Mouse (Mus musculus): Measurements from ENCODE around the gene Ceacam1.
A peak's percentile ranks its signal among the peaks of the same experiment; 100 is the strongest.
"Not testable (repeated sequence)": the region's sequence is repeated elsewhere in the genome, so short reads cannot be mapped to it uniquely, and the experiment has no call there.

Gene Ceacam1

DNA sequence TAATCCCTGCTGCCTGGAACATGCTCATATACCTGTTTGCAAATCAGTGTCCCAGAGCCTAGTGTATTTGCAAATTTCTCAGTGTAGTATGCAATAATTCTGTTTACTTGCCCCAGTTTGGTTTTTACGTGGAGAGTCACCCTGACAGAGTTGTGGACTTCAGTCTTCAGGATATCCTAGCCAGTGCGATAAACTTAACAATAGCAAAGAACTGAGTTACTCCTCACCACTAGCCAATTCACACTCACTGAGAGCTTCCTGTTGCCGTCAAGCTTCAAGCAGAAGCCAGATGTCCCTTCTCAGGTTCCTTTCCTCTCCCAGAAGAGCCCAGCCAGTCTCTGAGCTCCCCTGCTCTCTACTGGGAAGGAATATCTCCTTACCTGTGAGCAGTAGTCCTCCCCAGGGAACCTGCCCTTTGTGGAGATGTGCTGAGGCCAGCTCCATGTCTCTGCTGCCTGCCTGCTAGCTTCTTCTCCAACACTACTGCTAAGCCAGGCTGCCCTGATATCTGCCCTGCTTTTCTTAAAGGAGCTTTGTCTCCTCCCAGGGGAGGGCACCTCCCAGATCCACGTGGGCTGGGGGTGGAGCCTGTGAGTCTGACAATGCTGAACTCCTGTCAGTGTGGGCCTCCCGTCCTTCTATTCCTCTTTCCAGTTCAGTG lies at the start of gene Ceacam1:
TSS of gene Ceacam1 (minus strand) at position 513 of the 661 bp plus-strand sequence.
- DNase-seq (ENCODE audit: low read depth, low spot score) = not testable (repeated sequence)

DNA sequence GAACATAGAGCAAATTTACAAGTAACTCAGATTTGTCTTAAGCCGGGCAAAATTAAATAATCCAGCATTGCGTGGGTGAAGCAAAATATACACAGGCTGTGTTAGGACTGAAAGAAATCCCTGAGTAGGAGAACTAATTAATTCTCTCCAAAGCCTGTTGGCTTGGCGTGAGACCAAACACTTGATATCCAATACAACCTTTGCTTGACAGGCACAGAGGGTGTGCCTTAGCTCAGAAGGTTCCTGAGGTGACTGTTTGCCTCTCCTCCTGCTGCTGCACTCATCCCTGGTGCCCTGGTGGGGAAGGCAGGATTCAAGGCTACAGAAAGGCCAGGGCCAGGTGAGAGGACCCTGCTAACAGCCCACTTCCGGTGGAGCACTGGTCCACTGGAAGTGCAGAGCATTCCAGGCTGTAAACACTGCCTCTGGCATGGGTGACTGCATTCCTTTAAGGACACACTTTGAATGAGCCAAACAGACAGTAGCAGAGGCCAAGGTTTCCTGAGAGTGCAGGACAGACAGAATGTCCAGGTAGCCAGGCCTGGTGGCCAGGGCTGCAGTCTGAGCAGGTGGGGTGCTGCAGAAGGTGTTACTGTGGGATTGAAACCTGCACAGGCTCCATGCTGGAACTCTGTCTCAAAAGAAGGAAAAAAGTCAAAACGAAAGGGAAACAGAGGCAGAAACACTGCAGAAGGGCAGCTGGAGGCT lies 38.8 kb upstream of the Ceacam1 start:
- DNase-seq (ENCODE audit: low read depth, low spot score) = not testable (repeated sequence)

DNA sequence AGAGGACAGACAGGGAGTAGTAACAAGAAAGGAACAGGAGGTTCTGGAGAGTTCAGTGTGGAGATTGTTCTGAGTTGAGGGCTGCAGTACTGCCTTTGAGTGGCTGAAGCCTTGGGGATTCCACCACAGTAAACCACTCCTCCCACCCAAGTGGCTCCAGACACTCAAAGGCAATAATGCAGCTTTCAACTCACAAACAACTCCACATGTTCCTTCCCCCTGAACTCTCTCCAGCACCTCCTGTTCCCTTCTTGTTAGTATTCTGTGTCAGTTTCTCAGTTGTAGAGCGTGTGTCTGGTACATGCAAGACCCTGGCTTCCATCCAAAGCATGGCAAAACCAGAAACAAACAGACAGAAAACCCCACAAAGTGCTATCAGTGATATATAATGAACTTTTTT lies 38.3 kb upstream of the Ceacam1 start:
- DNase-seq (ENCODE audit: low read depth, low spot score) = not testable (repeated sequence)

DNA sequence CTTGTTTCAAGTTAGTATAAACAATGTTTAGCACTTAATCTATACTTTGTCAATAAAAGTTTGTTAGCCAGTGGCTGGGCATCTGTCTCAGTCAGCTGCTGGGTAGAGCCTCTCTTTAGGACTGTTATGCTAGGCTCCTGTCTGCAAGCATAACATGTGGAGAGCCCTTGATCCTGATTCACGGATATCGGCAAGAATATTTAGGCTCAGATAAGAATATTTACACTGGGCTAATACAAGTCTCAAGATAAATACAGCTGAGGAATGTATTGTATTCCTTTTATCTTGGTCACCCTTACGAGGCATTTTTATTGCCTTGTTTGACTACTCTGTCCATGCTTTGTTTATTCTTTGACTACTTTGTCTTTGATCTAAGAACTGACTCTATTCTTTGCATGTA lies 32.5 kb upstream of the Ceacam1 start:
- DNase-seq (ENCODE audit: low read depth, low spot score) = no peak

DNA sequence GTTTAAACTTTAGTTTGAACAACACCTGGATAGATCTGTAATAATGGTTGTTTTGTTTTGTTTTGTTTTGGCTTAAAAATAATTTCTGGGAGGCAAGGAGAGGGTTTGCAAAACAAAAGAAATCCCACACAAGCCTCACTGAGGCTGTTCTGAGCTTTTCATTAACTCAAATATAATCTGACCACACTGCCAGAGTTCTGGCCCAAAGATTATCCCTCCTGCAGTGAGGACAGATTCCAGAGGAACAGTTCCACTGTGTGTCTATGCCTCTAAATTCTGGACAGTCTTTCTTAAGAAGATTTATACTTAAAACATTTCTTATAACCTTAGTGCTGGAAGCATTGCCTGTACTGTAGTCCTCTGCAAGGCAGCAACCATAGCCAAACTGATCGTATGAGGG lies 17.2 kb upstream of the Ceacam1 start:
- DNase-seq (ENCODE audit: low read depth, low spot score) = no peak

DNA sequence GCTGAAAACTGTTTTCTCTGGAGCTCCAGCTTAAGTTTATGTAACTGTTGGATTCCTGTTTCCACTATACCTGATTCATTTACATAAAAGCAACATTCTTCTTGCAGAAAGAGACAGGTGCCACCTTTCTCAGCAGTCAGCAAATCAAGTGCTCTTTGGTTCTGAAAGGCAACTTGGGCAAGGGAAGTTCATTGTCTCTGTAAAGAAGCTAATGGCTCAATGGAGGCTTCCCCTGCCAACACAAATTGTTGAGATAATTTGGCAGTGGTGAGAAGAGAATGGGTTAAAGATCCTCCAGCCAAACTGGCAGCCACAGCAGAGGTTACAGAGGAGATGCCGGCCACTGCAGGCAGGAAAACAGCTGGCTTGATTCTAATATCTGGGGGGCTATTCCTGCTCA lies 13.3 kb upstream of the Ceacam1 start:
- not testable (repeated sequence) for DNase-seq (ENCODE audit: low read depth, low spot score)

DNA sequence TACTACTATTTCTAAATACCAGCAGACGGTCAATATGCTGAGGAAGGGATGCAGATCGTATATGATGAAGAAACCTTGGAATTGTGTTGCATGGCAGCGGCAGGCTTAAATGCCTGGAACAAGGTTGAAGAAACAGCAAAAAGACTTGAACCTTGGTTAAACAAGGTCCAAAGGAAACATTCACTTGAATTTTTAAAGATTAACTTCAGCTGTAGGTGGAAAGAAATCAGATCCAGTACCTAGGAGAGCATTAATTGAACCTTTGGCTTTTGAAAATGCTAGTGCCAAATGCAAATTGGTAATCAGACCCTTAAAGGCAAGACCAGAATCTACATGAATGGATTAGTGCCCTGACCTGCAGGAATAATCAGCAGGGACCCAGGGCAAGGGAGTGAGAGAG lies 12.0 kb upstream of the Ceacam1 start:
- DNase-seq (ENCODE audit: low read depth, low spot score) = not testable (repeated sequence)

DNA sequence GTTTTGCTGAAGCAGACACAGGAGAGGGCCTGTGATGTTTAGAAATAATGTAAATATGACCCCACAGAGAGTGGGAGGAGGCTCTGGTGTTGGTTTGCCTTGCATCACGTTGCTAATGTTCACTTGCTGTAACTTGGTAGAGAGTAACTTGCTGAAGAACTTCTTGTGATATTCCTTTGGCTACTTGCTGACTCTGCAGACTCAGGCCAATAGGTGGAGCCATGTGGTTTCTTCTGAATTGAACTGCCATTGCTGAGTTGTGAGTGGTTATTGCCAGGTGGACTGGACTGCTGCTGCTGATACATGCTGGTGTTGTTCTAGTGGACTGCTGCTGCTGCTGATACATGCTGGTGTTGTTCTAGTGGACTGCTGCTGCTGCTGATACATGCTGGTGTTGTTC lies 8.8 kb upstream of the Ceacam1 start:
- no peak for DNase-seq (ENCODE audit: low read depth, low spot score)

DNA sequence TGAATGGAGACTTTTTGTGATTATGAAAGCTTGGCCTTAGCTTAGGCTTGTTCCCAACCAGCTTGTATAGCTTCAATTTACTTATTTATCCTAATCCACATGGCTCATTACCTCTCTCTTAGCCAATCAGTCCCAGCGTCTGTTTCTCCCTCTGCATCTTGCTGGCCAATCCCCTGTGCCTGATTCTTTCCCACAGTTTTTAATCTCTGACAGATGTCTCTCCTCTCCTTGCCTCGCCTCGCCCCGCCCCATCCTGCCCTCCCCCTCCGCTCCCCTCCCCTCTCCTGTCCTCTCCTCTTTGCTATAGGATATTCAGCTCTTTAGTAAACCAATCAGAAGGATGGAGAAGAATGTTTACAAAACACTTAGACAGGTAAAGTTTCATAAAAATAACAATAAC lies 7.7 kb upstream of the Ceacam1 start:
- DNase-seq (ENCODE audit: low read depth, low spot score) = no peak

DNA sequence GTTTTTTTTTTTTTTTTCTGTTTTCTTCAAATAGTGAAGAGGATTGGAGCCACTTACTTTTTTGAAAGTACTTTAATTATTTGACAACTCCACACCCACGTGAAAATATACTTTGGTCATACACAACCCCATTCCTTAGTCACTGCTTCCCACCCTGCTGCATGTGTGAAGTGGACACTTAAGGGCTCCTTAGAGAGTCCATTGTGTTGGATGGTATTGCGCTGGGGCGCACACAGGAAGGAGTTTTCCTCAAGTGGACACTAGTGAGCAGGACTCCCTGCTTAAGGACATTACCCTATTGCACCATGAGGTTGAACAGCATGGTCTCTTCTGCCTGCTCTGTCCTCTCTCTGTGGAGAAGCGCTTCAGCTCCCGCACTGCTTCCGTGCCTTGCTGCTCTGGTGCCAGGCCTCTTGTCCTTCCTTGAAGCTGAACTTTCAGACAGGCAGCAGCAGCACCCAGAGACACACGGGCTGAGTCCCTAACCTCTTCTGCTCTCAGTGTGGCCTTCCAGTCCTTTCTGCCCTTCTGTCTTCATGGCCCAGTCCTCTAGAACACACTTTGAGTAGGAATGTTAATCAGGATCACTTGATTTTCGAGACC lies 5.8 kb upstream of the Ceacam1 start:
- DNase-seq (ENCODE audit: low read depth, low spot score) = no peak

DNA sequence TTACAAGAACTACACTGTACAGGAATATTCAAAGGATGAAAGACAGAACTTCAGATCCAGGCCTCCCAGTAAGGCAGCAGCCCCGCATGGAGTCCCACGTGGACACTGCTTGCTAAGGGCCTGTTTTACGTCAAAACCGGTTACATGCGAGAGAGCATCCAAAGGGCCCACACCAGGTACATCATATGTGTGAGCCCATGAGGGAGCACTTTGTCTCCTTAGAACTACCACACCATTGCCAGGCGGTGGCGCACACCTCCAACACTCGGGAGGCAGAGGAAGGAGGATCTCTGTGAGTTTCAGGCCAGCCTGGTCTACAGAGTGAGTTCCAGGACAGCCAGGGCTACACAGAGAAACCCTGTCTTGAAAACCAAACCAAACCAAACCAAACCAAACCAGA lies 3.4 kb upstream of the Ceacam1 start:
- not testable (repeated sequence) for DNase-seq (ENCODE audit: low read depth, low spot score)

DNA sequence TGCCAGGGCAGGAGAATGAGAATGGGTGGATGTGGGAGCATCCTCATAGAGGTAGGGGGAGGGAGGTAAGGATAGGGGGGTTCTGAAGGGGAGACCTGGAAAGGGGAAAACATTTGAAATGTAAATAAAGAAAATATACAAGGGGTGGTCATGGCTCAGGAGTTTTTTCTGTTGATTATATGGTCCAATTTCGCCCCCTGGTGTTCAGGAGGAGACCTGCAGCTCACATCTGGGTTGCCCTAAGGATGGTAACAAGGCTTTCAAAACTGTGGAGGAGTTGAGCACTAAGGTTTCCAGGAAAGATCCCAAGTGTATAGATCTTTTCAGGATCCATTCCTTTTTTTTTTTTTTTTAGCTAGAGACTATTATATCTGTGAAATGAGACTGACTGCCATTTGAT lies 2.0 kb upstream of the Ceacam1 start:
- peak; percentile 26 for DNase-seq (ENCODE audit: low read depth, low spot score)

DNA sequence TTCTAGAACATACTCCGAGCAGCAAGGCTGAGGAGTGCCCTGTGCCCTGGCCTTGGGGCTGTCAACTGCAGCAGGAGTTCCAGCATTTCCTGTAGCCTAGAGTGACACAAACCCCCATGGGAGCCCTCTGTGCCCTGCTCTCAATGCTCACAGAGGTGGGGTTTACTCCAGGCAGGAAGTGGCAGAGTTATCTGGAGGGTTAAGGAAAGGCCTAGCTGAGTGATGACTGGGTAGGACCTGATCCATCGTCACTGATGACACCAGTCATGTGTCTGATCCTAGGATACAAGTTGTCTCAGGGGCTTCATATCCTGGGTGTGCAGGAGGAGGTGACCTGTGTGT lies 320 bp upstream of the Ceacam1 start:
- not testable (repeated sequence) for DNase-seq (ENCODE audit: low read depth, low spot score)

DNA sequence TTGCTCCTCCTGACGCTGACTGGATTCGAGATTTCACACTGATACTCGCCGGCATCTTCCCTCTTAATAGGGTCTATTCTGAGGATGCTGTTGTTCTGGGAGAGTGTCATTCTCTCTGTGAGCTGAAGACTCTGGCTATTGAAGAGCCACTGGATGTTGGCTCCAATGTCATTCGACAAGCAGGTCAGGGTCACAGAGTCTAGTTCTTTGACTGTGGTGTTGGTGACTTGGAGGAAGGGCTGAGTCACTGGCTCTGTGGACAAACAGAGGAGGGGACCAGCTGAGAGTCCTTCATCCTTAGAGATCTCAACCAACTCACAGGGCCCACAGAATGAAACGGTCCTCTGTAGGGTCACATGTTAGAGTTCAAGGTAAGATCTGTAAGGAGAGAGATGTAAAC lies 5.6 kb downstream of the Ceacam1 start:
- not testable (repeated sequence) for DNase-seq (ENCODE audit: low read depth, low spot score)

DNA sequence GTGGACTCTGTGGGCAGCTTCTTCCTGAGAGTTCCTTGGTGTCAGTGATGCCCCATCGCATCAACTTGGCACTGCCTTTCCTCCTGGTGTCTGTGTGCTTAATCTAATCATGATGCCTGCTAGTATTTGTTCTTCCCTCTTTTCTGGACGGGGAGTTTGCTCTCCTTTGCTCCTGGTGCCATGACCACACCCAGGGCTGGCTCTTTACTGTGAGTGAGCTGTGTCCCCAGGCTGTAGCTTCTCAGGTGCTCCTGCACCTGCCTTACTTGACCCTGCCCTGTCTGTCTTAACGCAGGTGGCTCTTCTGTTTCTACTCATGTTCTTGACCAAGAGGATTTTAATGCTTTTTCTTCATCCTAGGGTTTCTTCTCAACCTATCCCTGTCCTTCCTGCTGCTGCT lies 11.8 kb downstream of the Ceacam1 start:
- not testable (repeated sequence) for DNase-seq (ENCODE audit: low read depth, low spot score)

DNA sequence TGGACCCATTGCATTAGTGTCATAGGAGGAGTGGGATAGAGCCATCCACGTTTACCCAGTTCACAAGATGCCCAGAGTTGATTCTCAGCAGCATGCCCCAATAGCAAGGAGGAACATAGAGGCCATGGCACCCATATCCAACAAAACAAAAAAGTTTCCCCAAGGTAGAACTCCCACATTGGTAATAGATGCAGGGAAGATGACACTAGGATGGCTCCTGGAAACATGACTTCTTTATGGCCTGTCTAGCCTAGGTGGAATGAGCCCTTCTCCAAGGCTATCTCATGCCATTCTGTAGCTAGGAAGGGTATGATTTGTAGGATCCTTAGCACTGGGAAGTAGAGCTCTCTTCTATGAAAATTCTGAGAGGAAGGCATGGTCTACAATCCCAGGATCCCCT lies 12.4 kb downstream of the Ceacam1 start:
- no peak for DNase-seq (ENCODE audit: low read depth, low spot score)

DNA sequence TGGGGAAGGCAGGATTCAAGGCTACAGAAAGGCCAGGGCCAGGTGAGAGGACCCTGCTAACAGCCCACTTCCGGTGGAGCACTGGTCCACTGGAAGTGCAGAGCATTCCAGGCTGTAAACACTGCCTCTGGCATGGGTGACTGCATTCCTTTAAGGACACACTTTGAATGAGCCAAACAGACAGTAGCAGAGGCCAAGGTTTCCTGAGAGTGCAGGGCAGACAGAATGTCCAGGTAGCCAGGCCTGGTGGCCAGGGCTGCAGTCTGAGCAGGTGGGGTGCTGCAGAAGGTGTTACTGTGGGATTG lies 15.4 kb downstream of the Ceacam1 start:
- DNase-seq (ENCODE audit: low read depth, low spot score) = not testable (repeated sequence)

DNA sequence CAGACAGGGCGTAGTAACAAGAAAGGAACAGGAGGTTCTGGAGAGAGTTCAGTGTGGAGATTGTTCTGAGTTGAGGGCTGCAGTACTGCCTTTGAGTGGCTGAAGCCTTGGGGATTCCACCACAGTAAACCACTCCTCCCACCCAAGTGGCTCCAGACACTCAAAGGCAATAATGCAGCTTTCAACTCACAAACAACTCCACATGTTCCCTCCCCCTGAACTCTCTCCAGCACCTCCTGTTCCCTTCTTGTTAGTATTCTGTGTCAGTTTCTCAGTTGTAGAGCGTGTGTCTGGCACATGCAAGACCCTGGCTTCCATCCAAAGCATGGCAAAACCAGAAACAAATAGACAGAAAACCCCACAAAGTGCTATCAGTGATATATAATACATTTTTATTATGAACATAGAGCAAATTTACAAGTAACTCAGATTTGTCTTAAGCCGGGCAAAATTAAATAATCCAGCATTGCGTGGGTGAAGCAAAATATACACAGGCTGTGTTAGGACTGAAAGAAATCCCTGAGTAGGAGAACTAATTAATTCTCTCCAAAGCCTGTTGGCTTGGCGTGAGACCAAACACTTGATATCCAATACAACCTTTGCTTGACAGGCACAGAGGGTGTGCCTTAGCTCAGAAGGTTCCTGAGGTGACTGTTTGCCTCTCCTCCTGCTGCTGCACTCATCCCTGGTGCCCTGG lies 15.9 kb downstream of the Ceacam1 start:
- DNase-seq (ENCODE audit: low read depth, low spot score) = not testable (repeated sequence)

DNA sequence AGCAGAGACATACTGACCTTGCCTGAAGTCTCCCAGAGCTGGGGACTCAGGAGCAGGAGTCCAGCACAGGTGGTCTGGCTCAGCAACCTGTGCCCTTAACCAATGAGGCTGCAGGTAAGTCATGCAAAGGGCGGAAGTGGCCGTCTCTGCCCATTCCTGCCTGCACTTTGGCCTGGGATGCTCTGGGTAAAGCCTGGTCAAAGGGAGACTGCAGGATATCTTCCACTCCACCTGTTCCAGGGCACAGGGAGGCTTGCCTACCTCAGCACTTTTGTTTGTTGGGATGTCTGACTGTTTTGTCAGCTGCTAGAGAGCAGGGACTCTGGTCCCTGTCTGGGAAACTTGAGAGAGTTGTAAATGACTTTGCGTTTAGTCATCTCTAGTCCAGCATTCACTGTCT lies 25.3 kb downstream of the Ceacam1 start:
- no peak for DNase-seq (ENCODE audit: low read depth, low spot score)

DNA sequence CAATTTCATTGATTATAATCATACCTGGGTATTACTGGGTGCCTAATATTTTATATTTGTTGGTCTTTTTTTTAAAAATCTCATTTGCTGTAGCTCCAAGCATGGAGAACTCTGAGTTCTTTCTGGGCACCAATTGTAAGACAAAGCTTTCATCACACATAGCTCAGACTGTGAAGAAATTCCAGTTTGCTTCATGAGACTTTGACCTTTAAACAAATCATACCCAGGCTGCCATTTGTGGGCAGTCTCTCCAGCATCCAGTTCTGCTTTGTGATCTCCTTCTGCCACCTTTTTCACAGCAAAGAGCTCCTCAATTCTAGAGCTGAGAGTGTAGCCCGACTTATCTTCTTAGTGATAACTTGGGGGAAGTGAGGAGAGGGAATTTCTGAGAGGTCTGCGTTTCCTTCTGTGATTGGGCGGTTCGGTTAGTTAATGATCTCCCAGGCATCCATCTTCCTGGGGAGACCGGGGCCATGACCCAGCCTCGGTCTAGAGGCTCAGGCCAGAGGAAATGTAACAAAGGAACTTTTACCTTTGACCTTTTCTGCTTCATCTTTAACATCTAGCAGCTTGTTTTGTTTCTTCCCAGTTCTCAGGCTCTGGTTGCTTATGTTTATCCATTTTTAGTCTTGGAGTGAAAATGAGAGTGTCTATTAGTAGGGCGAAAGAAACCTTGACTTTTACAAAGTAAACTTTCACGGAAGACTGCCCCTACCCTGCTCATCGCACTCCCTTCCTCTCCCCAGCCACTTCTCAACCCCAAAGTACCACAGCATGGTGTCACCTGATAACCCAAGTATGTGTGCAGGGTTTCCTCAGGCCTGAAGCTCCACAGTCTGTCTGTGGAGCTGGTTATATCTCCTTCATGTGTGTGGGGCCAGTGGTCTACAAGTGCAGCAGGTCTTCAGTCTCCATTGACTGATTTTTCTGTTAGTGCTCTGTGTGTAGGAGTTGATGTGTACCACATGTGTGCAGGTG lies 27.2 kb downstream of the Ceacam1 start:
- no peak for DNase-seq (ENCODE audit: low read depth, low spot score)

DNA sequence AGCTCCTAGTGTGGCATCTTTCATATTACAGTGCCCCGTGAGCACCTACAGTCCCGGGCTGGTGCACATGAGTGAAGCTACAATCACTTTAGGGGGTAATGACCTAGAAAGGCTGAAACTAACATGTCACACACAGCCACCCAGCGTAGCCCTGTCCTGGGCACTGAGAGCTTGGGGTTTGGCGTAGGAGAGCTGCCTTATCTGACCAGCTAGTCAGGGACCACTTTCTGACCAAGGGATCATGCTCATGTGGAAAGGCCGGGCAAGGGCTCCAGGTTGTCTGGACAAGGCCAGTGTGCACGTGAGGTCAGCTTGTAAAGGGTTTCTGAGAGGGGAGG lies 36.6 kb downstream of the Ceacam1 start:
- no peak for DNase-seq (ENCODE audit: low read depth, low spot score)

Measured in forelimb bud, embryonic 11.5 days (tissue).